Mouse (Mus musculus): ENCODE results near the gene Hunk.

The Hunk gene

GRCm38 (mm10) chr16:90385688-90386513 lies at the start of gene Hunk:
Hunk (plus strand) TSS chr16:90386013.
- DNase-seq (ENCODE audit: low spot score in 2 of 2): peak; percentile 41 to 47

GRCm38 (mm10) chr16:90339026-90339425 lies 46.8 kb upstream of the Hunk start:
- no peak for DNase-seq (ENCODE audit: low spot score in 2 of 2)

GRCm38 (mm10) chr16:90341086-90341485 lies 44.7 kb upstream of the Hunk start:
- no peak for DNase-seq (ENCODE audit: low spot score in 2 of 2)

- DNase-seq (ENCODE audit: low spot score in 2 of 2): peak; percentile 59 to 65
These were observed 35.9 kb upstream of the Hunk start for GRCm38 (mm10) chr16:90349700-90350548.

- DNase-seq (ENCODE audit: low spot score in 2 of 2): peak in 1 of 2 experiments; percentile 15
These were observed 34.1 kb upstream of the Hunk start for GRCm38 (mm10) chr16:90351726-90352125.

GRCm38 (mm10) chr16:90352691-90353090 lies 33.1 kb upstream of the Hunk start:
- DNase-seq (ENCODE audit: low spot score in 2 of 2): no peak

- DNase-seq (ENCODE audit: low spot score in 2 of 2): no peak
These were observed 32.7 kb upstream of the Hunk start for GRCm38 (mm10) chr16:90353156-90353555.

- DNase-seq (ENCODE audit: low spot score in 2 of 2): no peak
These were observed 26.5 kb upstream of the Hunk start for GRCm38 (mm10) chr16:90359329-90359728.

- DNase-seq (ENCODE audit: low spot score in 2 of 2): no peak
These were observed 26.1 kb upstream of the Hunk start for GRCm38 (mm10) chr16:90359750-90360149.

GRCm38 (mm10) chr16:90360327-90360726 lies 25.5 kb upstream of the Hunk start:
- DNase-seq (ENCODE audit: low spot score in 2 of 2): no peak

GRCm38 (mm10) chr16:90362926-90363325 lies 22.9 kb upstream of the Hunk start:
- no peak for DNase-seq (ENCODE audit: low spot score in 2 of 2)

- peak; percentile 61 to 70 for DNase-seq (ENCODE audit: low spot score in 2 of 2)
These were observed 5.9 kb upstream of the Hunk start for GRCm38 (mm10) chr16:90379897-90380296.

- no peak for DNase-seq (ENCODE audit: low spot score in 2 of 2)
These were observed 4.2 kb upstream of the Hunk start for GRCm38 (mm10) chr16:90381633-90382032.

GRCm38 (mm10) chr16:90382701-90383280 lies 3.0 kb upstream of the Hunk start:
- no peak for DNase-seq (ENCODE audit: low spot score in 2 of 2)

- no peak for DNase-seq (ENCODE audit: low spot score in 2 of 2)
These were observed 1.8 kb upstream of the Hunk start for GRCm38 (mm10) chr16:90384058-90384457.

GRCm38 (mm10) chr16:90384846-90385245 lies 967 bp upstream of the Hunk start:
- DNase-seq (ENCODE audit: low spot score in 2 of 2): no peak

- DNase-seq (ENCODE audit: low spot score in 2 of 2): no peak
These were observed 506 bp upstream of the Hunk start for GRCm38 (mm10) chr16:90385326-90385687.

- DNase-seq (ENCODE audit: low spot score in 2 of 2): peak; percentile 15 to 18
These were observed 824 bp downstream of the Hunk start for GRCm38 (mm10) chr16:90386514-90387160.

- DNase-seq (ENCODE audit: low spot score in 2 of 2): peak in 1 of 2 experiments; percentile 25
These were observed 1.4 kb downstream of the Hunk start for GRCm38 (mm10) chr16:90387161-90387671.

GRCm38 (mm10) chr16:90387961-90388360 lies 2.1 kb downstream of the Hunk start:
- DNase-seq (ENCODE audit: low spot score in 2 of 2): no peak

- DNase-seq (ENCODE audit: low spot score in 2 of 2): no peak
These were observed 3.4 kb downstream of the Hunk start for GRCm38 (mm10) chr16:90389103-90389750.
